Mouse (Mus musculus) brown adipose tissue, adult 24 weeks (tissue): ENCODE data around the gene Pkd1. TPM values are rescaled to one million over a fixed set of nuclear protein-coding genes. Genes with fewer than 3 reads are reported as not detected.

ENCODE experiments used
- H3K27ac ChIP-seq: fragments of 200-500 bp; replicated peaks from 2 replicates; pipeline ENCODE4 v1.5.1; 2012; ENCODE audit warnings: low read depth, mild to moderate bottlenecking, low read length
- H3K4me1 ChIP-seq: fragments of 200-500 bp; 2 replicates; pipeline ENCODE4 v1.6.1; 2012; ENCODE audit warnings: low read length, mixed read lengths; ENCODE audit not compliant: control insufficient read depth, insufficient read depth, insufficient read length
- H3K4me3 ChIP-seq: fragments of 200-500 bp; 2 replicates; pipeline ENCODE4 v1.5.1; 2012; ENCODE audit warnings: low read depth, mild to moderate bottlenecking, low read length, moderate library complexity; ENCODE audit not compliant: insufficient read depth
- polyA plus RNA-seq: library from polyadenylated mRNA; stranded (reverse); fragments of >200 nt; gene quantifications from 2 replicates; pipeline ENCODE4 v1.2.4, GENCODE M21; 2012; ENCODE audit not compliant: missing spikeins, insufficient read depth, insufficient read length

Pkd1 gene
- polyA plus RNA-seq, 1 experiment, result 8.2 TPM

GRCm38 (mm10) chr17:24528560-24528918 is 21.1 kb upstream of the Pkd1 start:
- Histone ChIP-seq H3K4me3 (peak overlapping the region; percentile 66), H3K27ac (peak overlapping the region; percentile 36), H3K4me1 (peaks cover 15% of the 10 kb centered on the region; the same call in 1 of the 2 replicates)

- peak overlapping the region; percentile 66 for H3K4me3 ChIP-seq
- peaks cover 15% of the 10 kb centered on the region; the same call in 1 of the 2 replicates for H3K4me1 ChIP-seq
- H3K27ac ChIP-seq, result no peak overlapping the region
Measured at GRCm38 (mm10) chr17:24529007-24529451, 20.6 kb upstream of the Pkd1 start.

- H3K4me1 ChIP-seq, result peaks cover 15% of the 10 kb centered on the region; the same call in 1 of the 2 replicates
- H3K4me3 ChIP-seq, result no peak overlapping the region
- no peak overlapping the region for H3K27ac ChIP-seq
Measured at GRCm38 (mm10) chr17:24529883-24530282, 19.8 kb upstream of the Pkd1 start.

GRCm38 (mm10) chr17:24530361-24531050 is 19.1 kb upstream of the Pkd1 start:
- Histone ChIP-seq H3K27ac (no peak overlapping the region), H3K4me1 (peaks cover 13% of the 10 kb centered on the region; the same call in 1 of the 2 replicates), H3K4me3 (no peak overlapping the region)

GRCm38 (mm10) chr17:24531064-24531463 is 18.6 kb upstream of the Pkd1 start:
- Histone ChIP-seq H3K4me3 (no peak overlapping the region), H3K27ac (no peak overlapping the region), H3K4me1 (peaks cover 11% of the 10 kb centered on the region; the same call in 1 of the 2 replicates)

GRCm38 (mm10) chr17:24532045-24532444 is 17.6 kb upstream of the Pkd1 start:
- Histone ChIP-seq H3K4me3 (no peak overlapping the region), H3K4me1 (peaks cover 9% of the 10 kb centered on the region; the same call in 1 of the 2 replicates), H3K27ac (no peak overlapping the region)

GRCm38 (mm10) chr17:24533099-24533992 is 16.3 kb upstream of the Pkd1 start:
- Histone ChIP-seq H3K4me3 (peak overlapping the region; percentile 40), H3K4me1 (peaks cover 9% of the 10 kb centered on the region; the same call in 1 of the 2 replicates)

DNA sequence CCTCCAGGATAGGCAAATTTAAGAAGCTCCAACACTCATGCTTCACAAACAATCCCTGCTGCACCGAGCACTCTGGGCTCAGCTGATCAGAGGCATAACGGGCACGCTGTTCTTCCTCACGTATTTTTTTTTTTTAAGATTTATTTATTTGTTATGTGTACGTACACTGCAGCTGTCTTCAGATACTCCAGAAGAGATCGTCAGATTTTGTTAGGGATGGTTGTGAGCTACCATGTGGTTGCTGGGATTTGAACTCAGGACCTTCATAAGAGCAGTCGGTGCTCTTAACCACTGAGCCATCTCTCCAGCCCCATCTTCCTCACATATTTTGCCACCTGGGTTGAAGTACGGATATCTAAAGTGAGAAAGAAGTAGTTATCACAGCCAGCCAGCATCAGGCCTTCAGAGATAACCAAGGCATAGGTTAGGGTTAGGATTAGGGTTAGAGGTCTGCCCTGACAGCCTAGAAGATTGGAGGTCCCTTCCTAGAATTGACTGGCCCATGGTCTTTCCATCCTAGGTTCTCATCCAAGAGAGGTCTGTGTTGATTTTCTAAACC is 15.4 kb upstream of the Pkd1 start, which contains the start of gene Rab26:
TSS of gene Rab26 (minus strand) at position 51 of the 559 bp plus-strand sequence.
- peaks cover 9% of the 10 kb centered on the region; the same call in 1 of the 2 replicates for H3K4me1 ChIP-seq
- no peak within 1 kb of the TSS for H3K27ac ChIP-seq
- peak within 1 kb of the TSS; percentile 40 for H3K4me3 ChIP-seq

More at GRCm38 (mm10) chr17:24533099-24533992, 16.3 kb upstream of the Pkd1 start:
- H3K27ac ChIP-seq, result no peak overlapping the region

DNA sequence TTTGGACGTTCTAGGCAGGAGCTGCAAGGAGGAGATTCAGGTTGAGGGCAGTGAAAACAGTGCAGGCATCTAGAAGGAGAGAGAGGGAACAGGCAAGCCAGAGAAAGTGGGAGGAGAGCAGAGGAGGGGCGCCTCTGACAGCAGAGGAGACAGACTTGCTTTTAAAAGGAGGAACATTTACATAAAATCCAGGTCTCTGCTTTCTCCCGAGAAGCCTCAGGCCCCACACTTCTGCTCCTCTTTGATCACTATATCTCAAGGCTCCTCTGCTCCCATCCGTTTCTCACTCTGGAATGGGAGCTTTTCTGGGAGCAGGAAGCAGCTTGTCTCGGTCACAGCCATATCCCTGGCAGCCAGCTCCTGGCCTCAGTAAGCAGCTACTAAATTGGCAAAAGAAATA is 14.3 kb upstream of the Pkd1 start:
- peaks cover 5% of the 10 kb centered on the region; the same call in 1 of the 2 replicates for H3K4me1 ChIP-seq
- H3K27ac ChIP-seq, result no peak overlapping the region
- H3K4me3 ChIP-seq, result no peak overlapping the region

- no peak overlapping the region for H3K4me3 ChIP-seq
- no peak overlapping the region for H3K27ac ChIP-seq
- peaks cover 5% of the 10 kb centered on the region; the same call in 1 of the 2 replicates for H3K4me1 ChIP-seq
Measured at GRCm38 (mm10) chr17:24537536-24537935, 12.1 kb upstream of the Pkd1 start.

GRCm38 (mm10) chr17:24538950-24539349 is 10.7 kb upstream of the Pkd1 start:
- Histone ChIP-seq H3K4me3 (no peak overlapping the region), H3K27ac (no peak overlapping the region)

GRCm38 (mm10) chr17:24540375-24540774 is 9.3 kb upstream of the Pkd1 start:
- Histone ChIP-seq H3K27ac (no peak overlapping the region), H3K4me1 (no peaks in the 10 kb centered on the region), H3K4me3 (no peak overlapping the region)

More at GRCm38 (mm10) chr17:24538950-24539349, 10.7 kb upstream of the Pkd1 start:
- H3K4me1 ChIP-seq, result no peaks in the 10 kb centered on the region

DNA sequence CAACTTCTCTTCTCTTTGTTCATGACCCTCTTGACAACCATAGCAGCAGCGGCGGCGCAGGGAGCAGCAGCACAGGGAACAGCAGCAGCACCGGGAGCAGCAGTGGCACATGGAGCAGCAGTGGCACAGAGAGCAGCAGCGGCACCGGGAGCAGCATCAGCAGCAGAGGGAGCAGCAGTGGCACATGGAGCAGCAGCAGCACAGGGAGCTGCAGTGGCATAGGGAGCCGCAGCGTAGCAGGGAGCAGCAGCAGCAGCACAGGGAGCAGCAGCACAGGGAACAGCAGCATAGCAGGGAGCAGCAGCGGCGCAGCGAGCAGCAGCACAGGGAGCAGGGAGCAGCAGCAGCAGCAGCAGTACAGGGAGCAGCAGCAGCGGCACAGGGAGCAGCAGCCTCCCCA is 5.0 kb upstream of the Pkd1 start:
- Histone ChIP-seq H3K4me3 (no peak overlapping the region), H3K27ac (no peak overlapping the region), H3K4me1 (no peaks in the 10 kb centered on the region)

DNA sequence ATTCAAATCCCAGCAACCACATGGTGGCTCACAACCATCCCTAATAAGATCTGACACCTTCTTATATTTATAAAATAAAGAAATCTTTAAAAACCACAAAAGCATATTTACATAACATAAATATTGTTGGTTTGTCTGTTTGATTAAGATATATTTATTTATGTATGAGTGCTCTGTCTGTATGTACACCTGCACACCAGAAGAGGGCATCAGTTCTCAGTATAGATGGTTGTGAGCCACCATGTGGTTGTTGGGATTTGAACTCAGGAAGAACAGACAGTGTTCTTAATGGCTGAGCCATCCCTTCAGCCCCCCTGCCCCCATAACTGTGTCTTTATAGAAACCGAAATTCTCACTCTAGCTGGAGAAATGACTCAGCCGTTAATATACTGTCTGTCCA is 4.4 kb upstream of the Pkd1 start:
- no peaks in the 10 kb centered on the region for H3K4me1 ChIP-seq
- H3K27ac ChIP-seq, result no peak overlapping the region
- no peak overlapping the region for H3K4me3 ChIP-seq

- Histone ChIP-seq H3K27ac (no peak overlapping the region), H3K4me3 (no peak overlapping the region), H3K4me1 (no peaks in the 10 kb centered on the region)
Measured at GRCm38 (mm10) chr17:24546234-24546633, 3.4 kb upstream of the Pkd1 start.
